In the genomic region with DNA sequence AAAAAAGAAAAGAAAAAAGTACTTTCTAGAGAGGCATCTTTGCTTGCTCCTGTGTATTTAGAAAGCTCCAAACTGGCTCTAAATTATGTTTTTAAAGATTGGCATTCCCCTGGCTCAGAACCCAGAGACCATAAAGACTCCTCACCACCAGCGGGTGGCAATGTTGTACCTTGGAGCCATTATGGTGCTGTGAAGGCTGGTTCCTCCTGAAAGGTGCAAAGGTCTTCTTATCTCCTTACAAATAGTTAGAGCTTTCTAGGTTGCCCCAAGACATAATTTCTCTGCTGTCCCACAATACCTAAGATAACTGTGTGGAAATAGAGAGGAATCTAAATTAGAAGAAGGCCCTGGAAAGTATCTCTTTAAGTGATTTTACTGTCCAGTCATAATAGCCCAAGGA, we compare ENCODE assay signal across 9 mouse cellular contexts. TPM values are rescaled to one million over a fixed set of nuclear protein-coding genes. Genes with fewer than 3 reads are reported as not detected.
DNase-seq lines count a peak whose midpoint lies in the region; ATAC-seq and TF ChIP-seq lines count a peak whose summit lies in the region.
"Had no signal": no experiment of that assay in that cellular context is flagged by ENCODE, and none has a peak within 500 bp of the region (broad histone marks: within the 10 kb centered on the region; RNA-seq: fewer than 3 reads in every experiment).

No protein-coding gene starts in this region.

- WGBS in forebrain, embryonic 11.5 days: 13% methylated on average over 1 of the region's 1 CpGs

- no peak overlapping the region for H3K9ac ChIP-seq in ES-E14 (ENCODE audit: insufficient read depth, low read depth, low read length, poor library complexity, severe bottlenecking)
- H3K9ac ChIP-seq in forebrain, embryonic 11.5 days (ENCODE audit: low read length): no peak overlapping the region
- H3K9ac ChIP-seq: liver, embryonic 13.5 days had no signal

- no peak overlapping the region for H3K4me2 ChIP-seq in forebrain, embryonic 11.5 days (ENCODE audit: low read depth, low read length, severe bottlenecking)
- H3K4me2 ChIP-seq: liver, embryonic 13.5 days had no signal

- no peaks in the 10 kb centered on the region for H3K4me1 ChIP-seq in ES-E14 (ENCODE audit: control insufficient read depth in 2 of 2, insufficient read depth in 2 of 2, low read length in 2 of 2, poor library complexity in 1 of 2)
- no peaks in the 10 kb centered on the region for H3K4me1 ChIP-seq in bone marrow macrophage, adult 2 months (ENCODE audit: control insufficient read depth, insufficient read depth, low read length)
- H3K4me1 ChIP-seq in forebrain, embryonic 11.5 days (replicated peaks; ENCODE audit: control insufficient read depth, insufficient read depth, low read length): no peaks in the 10 kb centered on the region
- H3K4me1 ChIP-seq: liver, embryonic 13.5 days had no signal

- no peak for ATAC-seq in forebrain, embryonic 11.5 days (replicated peaks; ENCODE audit: low FRiP score)

- H3K36me3 ChIP-seq in ES-E14 (ENCODE audit: control insufficient read depth, insufficient read depth, low read length, poor library complexity, severe bottlenecking): no peaks in the 10 kb centered on the region
- no peaks in the 10 kb centered on the region for H3K36me3 ChIP-seq in forebrain, embryonic 11.5 days (ENCODE audit: control insufficient read depth, insufficient read depth, low read length)
- H3K36me3 ChIP-seq: liver, embryonic 13.5 days had no signal

- TF ChIP-seq POLR2A in bone marrow macrophage, adult 2 months (IDR thresholded peaks at IDR 0.05; ENCODE audit: borderline replicate concordance, low read depth, low read length): no peak

- TF ChIP-seq CTCF in bone marrow macrophage, adult 2 months (IDR thresholded peaks at IDR 0.05; ENCODE audit: low read depth, low read length): peak; percentile 76

- H3K27me3 ChIP-seq in forebrain, embryonic 11.5 days (ENCODE audit: control insufficient read depth, insufficient read depth, low read length): no peaks in the 10 kb centered on the region
- H3K27me3 ChIP-seq: liver, embryonic 13.5 days had no signal

- no peak overlapping the region for H3K4me3 ChIP-seq in ES-E14 (ENCODE audit: insufficient read depth in 1 of 2, low read depth in 1 of 2, low read length in 2 of 2, poor library complexity in 1 of 2, severe bottlenecking in 1 of 2)
- H3K4me3 ChIP-seq in bone marrow macrophage, adult 2 months (ENCODE audit: insufficient read depth, low read length): no peak overlapping the region
- no peak overlapping the region for H3K4me3 ChIP-seq in forebrain, embryonic 11.5 days (ENCODE audit: low read depth, low read length)
- H3K4me3 ChIP-seq: liver, embryonic 13.5 days had no signal

- no peaks in the 10 kb centered on the region for H3K9me3 ChIP-seq in ES-E14 (ENCODE audit: control insufficient read depth, insufficient read depth, low read depth, low read length)
- no peaks in the 10 kb centered on the region for H3K9me3 ChIP-seq in forebrain, embryonic 11.5 days (ENCODE audit: control insufficient read depth, low read length)
- H3K9me3 ChIP-seq: liver, embryonic 13.5 days had no signal

- peak; percentile 32 to 38 for DNase-seq in left cerebral cortex, postnatal 25 days (ENCODE audit: low spot score in 2 of 2)
- no peak for DNase-seq in left cerebral cortex, postnatal 36 days (ENCODE audit: low spot score in 2 of 2)
- peak; percentile 45 for DNase-seq in ES-E14 (ENCODE audit: low read depth, low spot score)
- DNase-seq in induced T-regulatory cell, adult 2 months (ENCODE audit: low read depth): peak; percentile 86
- DNase-seq in lung, postnatal 36 days: peak; percentile 85
- DNase-seq in thymus, adult 18-20 months: peak; percentile 15 to 39
- DNase-seq in forebrain, embryonic 11.5 days (ENCODE audit: low spot score): no peak
- DNase-seq: liver, embryonic 13.5 days had no signal

- in situ Hi-C loops in ES-E14 (cut with MboI; ENCODE audit: low sequenced_read_pairs in 2 of 2, unreplicated experiment in 2 of 2): loop anchor here in 1 of 2 experiments (10.0 kb wide), 1 partner anchor 196 kb away; no protein-coding TSS in a partner anchor

- H3K27ac ChIP-seq in ES-E14 (ENCODE audit: insufficient read depth, low read depth, low read length, poor library complexity, severe bottlenecking): no peak overlapping the region
- H3K27ac ChIP-seq in bone marrow macrophage, adult 2 months (ENCODE audit: insufficient read depth, low read depth, low read length): no peak overlapping the region
- no peak overlapping the region for H3K27ac ChIP-seq in forebrain, embryonic 11.5 days (ENCODE audit: low read depth, low read length)
- H3K27ac ChIP-seq: liver, embryonic 13.5 days had no signal

- intact Hi-C loops in left cerebral cortex, postnatal 25 days (cut with DNase I): loop anchor here (1.0 to 10.0 kb wide), 3 partner anchors 201 to 316 kb away; no protein-coding TSS in a partner anchor
- intact Hi-C loops in left cerebral cortex, postnatal 36 days (cut with DNase I): loop anchor here (1.0 kb wide), 1 partner anchor 201 kb away; no protein-coding TSS in a partner anchor

TF ChIP-seq in ES-E14, 5 proteins besides CTCF, POLR2A, EP300 and RAD21:
- TF ChIP-seq HCFC1 (IDR thresholded peaks at IDR 0.05; ENCODE audit: borderline replicate concordance, insufficient read depth, low read length) (no peak), ZC3H11A (IDR thresholded peaks at IDR 0.05; ENCODE audit: borderline replicate concordance, low read depth, low read length) (peak; percentile 94), CHD2 (IDR thresholded peaks at IDR 0.05; ENCODE audit: low read depth, low read length) (no peak), ZNF384 (IDR thresholded peaks at IDR 0.05; ENCODE audit: low read depth, low read length) (no peak), MAFK (IDR thresholded peaks at IDR 0.05; ENCODE audit: insufficient read depth, low read depth, low read length) (no peak)

RNA-seq across cellular contexts. Expression of gene Ankrd55, which starts 20.4 kb away (rescaled TPM):
- total RNA-seq in left cerebral cortex, postnatal 25 days (2021): 1 to 10 TPM; 3.2 to 3.8 TPM
- 1 to 10 TPM; 3.5 to 4.8 TPM for total RNA-seq in left cerebral cortex, postnatal 36 days (2021)
- total RNA-seq in ES-E14 (2012; rRNA removed): 0.18 TPM in 1 of 2 replicates, not detected in the other
- 3.0 and 3.2 TPM in 2 replicates for polyA plus RNA-seq in bone marrow macrophage, adult 2 months (2012; ENCODE audit: insufficient read depth, insufficient read length, missing spikeins)
- 1.1 and 1.3 TPM in 2 replicates for polyA plus RNA-seq in forebrain, embryonic 11.5 days (2014; fragmentation: Nextera tagmentation; extraction: Ambion mirVana)

Comparison
In these comparisons a context has a peak if more than half of its experiments do, and no peak if none do; other contexts are left out.
1. DNase-seq: peak in left cerebral cortex, postnatal 25 days (2 of 2), ES-E14 (single experiment), induced T-regulatory cell, adult 2 months (single experiment), lung, postnatal 36 days (single experiment) and thymus, adult 18-20 months (2 of 2); none in left cerebral cortex, postnatal 36 days (0 of 2) and forebrain, embryonic 11.5 days (single experiment).